Mouse (Mus musculus) large intestine, adult 2 months (tissue): ENCODE results near the gene Nek8. TPM values are rescaled to one million over a fixed set of nuclear protein-coding genes. Genes with fewer than 3 reads are reported as not detected.

Experiments
- polyA plus RNA-seq: library from polyadenylated mRNA; depleted of rRNA; stranded (reverse); fragments of >200 nt; gene quantifications from 2 replicates; pipeline ENCODE4 v1.2.3, GENCODE M21; 2012; rRNA removed

The Nek8 gene
- polyA plus RNA-seq, 1 experiment = 6.6 TPM

Other genes starting within 250 kb of the Nek8 start
- 0.18 and 0.48 TPM in 2 replicates for gene Sez6, start 245.9 kb downstream of the Nek8 start, polyA plus RNA-seq
- 27.0 and 41.8 TPM in 2 replicates for gene Phf12, start 193.9 kb downstream of the Nek8 start, polyA plus RNA-seq
- 4.7 and 5.0 TPM in 2 replicates for gene Dhrs13, start 144.4 kb downstream of the Nek8 start, polyA plus RNA-seq
- 27.9 and 33.9 TPM in 2 replicates for gene Flot2, start 138.7 kb downstream of the Nek8 start, polyA plus RNA-seq
- gene Eral1, start 96.3 kb downstream of the Nek8 start, polyA plus RNA-seq = 26.1 and 27.3 TPM in 2 replicates
- gene Fam222b, start 82.0 kb downstream of the Nek8 start, polyA plus RNA-seq = 7.8 and 14.5 TPM in 2 replicates
- gene Traf4, start 11.1 kb downstream of the Nek8 start, polyA plus RNA-seq = 68.9 and 93.3 TPM in 2 replicates
- gene Tlcd1, start within 50 bp of the Nek8 start, polyA plus RNA-seq = 6.8 and 15.2 TPM in 2 replicates
- gene Rpl23a, start 6.9 kb upstream of the Nek8 start, polyA plus RNA-seq = 262 and 337 TPM in 2 replicates
- 10.7 and 11.2 TPM in 2 replicates for gene Rab34, start 11.8 kb upstream of the Nek8 start, polyA plus RNA-seq
- 0.30 TPM in 1 of 2 replicates, not detected in the other for gene Proca1, start 16.7 kb upstream of the Nek8 start, polyA plus RNA-seq
- 94.8 and 111 TPM in 2 replicates for gene Sdf2, start 69.1 kb upstream of the Nek8 start, polyA plus RNA-seq
- gene Supt6, start 69.3 kb upstream of the Nek8 start, polyA plus RNA-seq = 17.4 and 19.8 TPM in 2 replicates
- 49.5 and 72.1 TPM in 2 replicates for gene 2610507B11Rik, start 85.1 kb upstream of the Nek8 start, polyA plus RNA-seq
- 0.22 and 0.32 TPM in 2 replicates for gene BC030499, start 114.2 kb upstream of the Nek8 start, polyA plus RNA-seq
- 11.2 and 15.8 TPM in 2 replicates for gene Spag5, start 124.9 kb upstream of the Nek8 start, polyA plus RNA-seq
- 7.0 and 7.4 TPM in 2 replicates for gene Aldoc, start 146.3 kb upstream of the Nek8 start, polyA plus RNA-seq
- gene Pigs, start 151.7 kb upstream of the Nek8 start, polyA plus RNA-seq = 64.4 and 82.0 TPM in 2 replicates
- gene Unc119, start 166.8 kb upstream of the Nek8 start, polyA plus RNA-seq = 27.1 and 31.2 TPM in 2 replicates
- not detected in 2 replicates for gene Foxn1, start 209.9 kb upstream of the Nek8 start, polyA plus RNA-seq
- gene Slc13a2, start 245.5 kb upstream of the Nek8 start, polyA plus RNA-seq = 171 and 272 TPM in 2 replicates